Mouse (Mus musculus) lung, postnatal 0 days (tissue): Measurements from ENCODE around the gene Lcmt1. TPM values are rescaled to one million over a fixed set of nuclear protein-coding genes. Genes with fewer than 3 reads are reported as not detected.

Experiments used
- ATAC-seq: fragments of 200-750 bp; cut with Nextera tagmentation; 2 replicates; pipeline ENCODE4 v1.8.0; 2017; ENCODE audit warnings: moderate library complexity
- DNase-seq: peaks from one replicate; pipeline ENCODE4 v3.0.0-alpha.2; 2016; ENCODE audit warnings: low spot score
- H3K27ac ChIP-seq: fragments of 300-500 bp; sonication (generic); 2 replicates; pipeline ENCODE4 v1.5.1; 2014; ENCODE audit warnings: antibody characterized with exemption, mild to moderate bottlenecking, low read length, mixed read lengths
- H3K27me3 ChIP-seq: fragments of 300-500 bp; sonication (generic); replicated peaks from 2 replicates; pipeline ENCODE4 v1.6.1; 2014; ENCODE audit warnings: low read length, mixed read lengths; ENCODE audit not compliant: insufficient read depth
- H3K36me3 ChIP-seq: fragments of 300-500 bp; sonication (generic); 2 replicates; pipeline ENCODE4 v1.6.1; 2014; ENCODE audit warnings: low read length, mixed read lengths; ENCODE audit not compliant: insufficient read depth
- H3K4me1 ChIP-seq: fragments of 300-500 bp; sonication (generic); 2 replicates; pipeline ENCODE4 v1.6.1; 2014; ENCODE audit warnings: antibody characterized with exemption, low read depth, low read length, mixed read lengths; ENCODE audit not compliant: insufficient read depth
- H3K4me2 ChIP-seq: fragments of 300-500 bp; sonication (generic); replicated peaks from 2 replicates; pipeline ENCODE4 v1.6.1; 2014; ENCODE audit warnings: low read depth, mild to moderate bottlenecking, low read length, moderate library complexity, mixed read lengths
- H3K4me3 ChIP-seq: fragments of 300-500 bp; sonication (generic); 2 replicates; pipeline ENCODE4 v1.5.1; 2014; ENCODE audit warnings: low read depth, low read length
- H3K9ac ChIP-seq: fragments of 300-500 bp; sonication (generic); replicated peaks from 2 replicates; pipeline ENCODE4 v1.6.1; 2014; ENCODE audit warnings: low read depth, mild to moderate bottlenecking
- H3K9me3 ChIP-seq: fragments of 300-500 bp; sonication (generic); 2 replicates; pipeline ENCODE4 v1.6.1; 2016; ENCODE audit warnings: low read length, mixed read lengths
- CTCF ChIP-seq: IDR thresholded peaks from 2 replicates; pipeline ENCODE4 v1.5.1; 2016; ENCODE audit warnings: antibody characterized with exemption, mild to moderate bottlenecking
- EP300 ChIP-seq: IDR thresholded peaks from 2 replicates; pipeline ENCODE4 v1.6.1; 2016; ENCODE audit warnings: antibody characterized with exemption, mild to moderate bottlenecking, control low read depth
- WGBS: fragments of 180-500 bp; shearing (Covaris S2); extraction: QIAGEN DNeasy Blood & Tissue Kit; methylation state at CpG from one replicate; pipeline ENCODE4 v1.1.7; 2014; 5-methylcytosine and 5-hydroxymethylcytosine counted together
- polyA plus RNA-seq: library from polyadenylated mRNA; unstranded; fragments of >200 nt; fragmentation: Nextera tagmentation; extraction: Ambion mirVana; gene quantifications from 2 replicates; pipeline ENCODE4 v1.2.1, GENCODE M21; 2015

Lcmt1 gene
- polyA plus RNA-seq, 1 experiment from 2014 or later = 24.4 TPM

DNA sequence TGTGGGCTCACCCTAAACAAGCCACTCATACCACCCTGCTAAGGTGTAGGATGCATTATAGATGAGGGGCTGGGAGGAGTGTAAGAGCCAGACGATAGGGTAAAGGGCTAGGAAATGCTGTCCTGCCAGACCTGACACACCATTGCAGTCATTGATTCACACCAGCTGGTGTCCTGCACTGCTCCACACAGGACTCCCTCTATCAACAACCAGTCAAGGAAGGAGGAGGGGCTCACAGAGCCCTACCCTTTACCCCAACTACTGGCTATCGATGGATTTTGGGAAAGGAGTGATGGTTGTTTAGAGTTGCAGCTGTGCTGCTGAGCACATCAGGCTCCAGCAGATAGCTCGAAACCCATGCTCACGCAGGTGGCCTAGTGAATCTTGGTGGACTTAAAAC, 47.2 kb downstream of the Lcmt1 start:
- Histone ChIP-seq H3K9me3 (no peaks in the 10 kb centered on the region), H3K9ac (no peak overlapping the region), H3K27ac (no peak overlapping the region), H3K27me3 (no peaks in the 10 kb centered on the region), H3K4me1 (no peaks in the 10 kb centered on the region), H3K4me3 (no peak overlapping the region), H3K36me3 (no peaks in the 10 kb centered on the region), H3K4me2 (no peak overlapping the region)
- 57% methylated on average over 4 of the region's 4 CpGs for WGBS
- ATAC-seq (no peak), DNase-seq (no peak)
- TF ChIP-seq EP300 = no peak
- TF ChIP-seq CTCF = no peak

DNA sequence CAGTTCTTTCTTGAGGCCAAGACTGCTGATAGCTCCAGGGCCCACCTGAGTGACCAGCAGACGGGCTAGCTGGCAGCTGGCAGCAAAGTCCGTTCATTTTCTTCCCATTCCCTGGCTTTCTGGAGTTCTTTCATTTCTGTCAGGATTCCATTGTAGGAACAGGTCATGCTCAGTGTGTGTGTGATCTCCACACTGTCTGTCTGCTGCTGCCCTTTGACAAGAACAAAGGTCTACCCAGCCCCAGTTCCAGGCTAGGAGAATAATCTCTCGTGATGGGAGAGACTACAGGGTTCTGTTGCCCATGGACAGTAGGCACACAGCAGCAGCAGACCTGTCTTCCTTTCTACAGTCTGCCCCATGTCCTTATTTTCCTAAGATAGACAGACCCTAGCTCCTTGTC, 48.1 kb downstream of the Lcmt1 start:
- WGBS = 91% methylated on average over 3 of the region's 3 CpGs
- ATAC-seq (no peak), DNase-seq (no peak)
- TF ChIP-seq CTCF (no peak), EP300 (no peak)
- H3K36me3 ChIP-seq = no peaks in the 10 kb centered on the region
- H3K9me3 ChIP-seq = no peaks in the 10 kb centered on the region
- no peak overlapping the region for H3K9ac ChIP-seq
- no peaks in the 10 kb centered on the region for H3K27me3 ChIP-seq
- no peak overlapping the region for H3K4me2 ChIP-seq
- no peak overlapping the region for H3K4me3 ChIP-seq
- no peak overlapping the region for H3K27ac ChIP-seq
- no peaks in the 10 kb centered on the region for H3K4me1 ChIP-seq

GRCm38 (mm10) chr7:123419984-123420383, 50.4 kb downstream of the Lcmt1 start:
- Histone ChIP-seq H3K9ac (no peak overlapping the region), H3K4me1 (no peaks in the 10 kb centered on the region), H3K27me3 (no peaks in the 10 kb centered on the region), H3K4me3 (no peak overlapping the region), H3K27ac (no peak overlapping the region), H3K36me3 (no peaks in the 10 kb centered on the region), H3K9me3 (no peaks in the 10 kb centered on the region), H3K4me2 (no peak overlapping the region)
- ATAC-seq (no peak), DNase-seq (no peak)
- TF ChIP-seq EP300 (no peak), CTCF (no peak)
- 88% methylated on average over 4 of the region's 4 CpGs for WGBS

- no peak for TF ChIP-seq EP300
- no peak for TF ChIP-seq CTCF
- no peak overlapping the region for H3K4me2 ChIP-seq
- WGBS = 52% methylated on average over 3 of the region's 3 CpGs
- H3K4me1 ChIP-seq = no peaks in the 10 kb centered on the region
- no peak for ATAC-seq
- H3K9ac ChIP-seq = no peak overlapping the region
- H3K27me3 ChIP-seq = no peaks in the 10 kb centered on the region
- no peaks in the 10 kb centered on the region; the same call in 1 of the 2 replicates for H3K36me3 ChIP-seq
- H3K9me3 ChIP-seq = no peaks in the 10 kb centered on the region
- DNase-seq = no peak
- H3K27ac ChIP-seq = no peak overlapping the region
- no peak overlapping the region for H3K4me3 ChIP-seq
Observed at GRCm38 (mm10) chr7:123421958-123422357, 52.4 kb downstream of the Lcmt1 start.

DNA sequence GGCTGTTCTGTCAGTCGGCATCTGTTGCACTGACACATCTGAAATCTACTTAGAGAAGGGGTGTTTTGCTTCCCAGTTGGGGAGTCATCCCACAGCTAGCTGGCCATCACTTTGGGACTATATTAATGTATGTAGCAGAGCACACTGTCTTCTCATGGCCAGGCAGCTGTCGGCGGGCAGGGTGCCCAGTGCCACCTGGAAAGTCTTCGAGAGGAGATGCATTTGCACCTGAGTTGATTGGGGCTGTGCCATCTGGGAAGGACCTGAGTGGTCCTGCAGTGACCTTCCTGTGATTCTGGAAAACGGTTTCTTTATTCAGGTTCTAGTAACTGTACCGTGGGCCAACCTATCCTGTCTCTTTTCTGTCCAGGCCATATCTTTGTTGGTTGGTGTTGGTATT, 54.7 kb downstream of the Lcmt1 start:
- WGBS = 91% methylated on average over 6 of the region's 6 CpGs
- no peak overlapping the region for H3K9ac ChIP-seq
- no peaks in the 10 kb centered on the region; the same call in 1 of the 2 replicates for H3K36me3 ChIP-seq
- TF ChIP-seq EP300 (no peak), CTCF (no peak)
- H3K4me3 ChIP-seq = no peak overlapping the region
- H3K9me3 ChIP-seq = no peaks in the 10 kb centered on the region
- no peaks in the 10 kb centered on the region for H3K27me3 ChIP-seq
- no peak overlapping the region for H3K4me2 ChIP-seq
- no peaks in the 10 kb centered on the region for H3K4me1 ChIP-seq
- no peak overlapping the region for H3K27ac ChIP-seq
- no peak for ATAC-seq
- no peak for DNase-seq

DNA sequence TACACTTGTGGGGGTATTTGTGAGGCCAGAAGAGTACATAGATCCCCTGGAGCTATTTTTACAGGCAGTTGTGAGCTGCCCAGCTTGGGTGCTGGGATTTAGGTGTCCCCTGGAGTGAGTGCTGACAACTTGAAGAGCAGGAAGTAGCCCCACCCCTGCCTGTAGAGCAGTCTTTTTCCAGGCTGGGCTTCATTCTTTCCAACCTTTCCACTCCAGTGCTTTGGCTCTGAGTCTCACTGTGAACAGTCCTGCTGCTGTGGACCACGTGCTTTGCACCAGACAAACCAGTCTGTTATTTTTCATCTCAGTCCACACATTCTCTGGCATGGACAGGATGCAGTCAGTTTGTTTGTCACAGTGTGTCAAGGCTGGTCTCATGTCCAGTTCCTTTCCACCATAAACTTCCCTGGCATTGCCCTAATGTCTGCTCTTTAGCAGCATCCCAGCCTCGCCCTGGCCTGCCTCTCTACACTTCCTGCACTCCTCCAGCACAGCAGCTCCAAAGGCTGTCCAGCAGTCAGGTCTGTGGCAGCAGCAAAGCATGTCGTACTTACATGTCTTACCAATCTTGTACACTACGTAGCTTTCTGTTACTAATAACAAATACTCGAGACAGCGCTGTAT, 55.7 kb downstream of the Lcmt1 start:
- ATAC-seq = no peak; the same call in 1 of the 2 replicates
- WGBS = 73% methylated on average over 6 of the region's 6 CpGs
- no peaks in the 10 kb centered on the region for H3K27me3 ChIP-seq
- no peak overlapping the region for H3K27ac ChIP-seq
- no peaks in the 10 kb centered on the region for H3K4me1 ChIP-seq
- no peak for DNase-seq
- no peak overlapping the region for H3K4me3 ChIP-seq
- no peak for TF ChIP-seq EP300
- TF ChIP-seq CTCF = no peak
- H3K36me3 ChIP-seq = peaks cover 1% of the 10 kb centered on the region; the same call in 1 of the 2 replicates
- no peak overlapping the region for H3K4me2 ChIP-seq
- H3K9me3 ChIP-seq = no peaks in the 10 kb centered on the region
- no peak overlapping the region for H3K9ac ChIP-seq
